Mouse (Mus musculus): ENCODE data around the gene Samd4b. TPM values are rescaled to one million over a fixed set of nuclear protein-coding genes. Genes with fewer than 3 reads are reported as not detected.
"Not testable (repeated sequence)": the region's sequence is repeated elsewhere in the genome, so short reads cannot be mapped to it uniquely, and the experiment has no call there.

Samd4b gene
- polyA plus RNA-seq, 1 experiment from 2014 or later, result 10.5 TPM

DNA sequence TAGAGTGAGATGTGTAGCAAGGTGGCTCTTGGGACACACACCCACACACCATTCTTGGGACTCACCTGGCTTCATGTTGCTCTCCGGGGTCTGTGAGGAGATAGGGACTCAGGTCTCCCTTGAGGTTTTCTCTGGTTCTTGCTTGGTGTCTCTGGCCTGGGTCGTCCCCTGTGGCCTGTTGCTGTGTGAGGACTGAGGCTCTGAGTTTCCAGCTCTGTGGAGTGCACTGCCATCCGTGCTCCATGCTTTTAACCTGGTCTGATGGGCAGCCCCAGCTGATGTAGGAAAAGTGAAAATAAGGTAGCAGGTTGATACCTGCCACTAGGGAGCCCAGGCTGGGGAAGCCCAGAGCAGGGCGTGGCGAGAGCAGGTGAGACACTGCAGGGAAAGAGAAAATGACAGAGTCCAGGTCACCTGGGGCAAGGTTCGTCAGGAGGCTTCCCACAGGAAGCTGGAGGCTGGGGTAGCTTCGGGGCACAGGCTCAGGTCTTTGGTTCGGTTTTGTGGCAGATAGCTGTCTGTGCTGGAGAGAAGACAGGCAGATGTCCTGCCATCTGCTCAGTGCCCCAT is 87.5 kb downstream of the Samd4b start, which contains the start of gene Ifnl2:
Ifnl2 (minus strand) TSS at position 51 of the 570 bp plus-strand sequence.
- not testable (repeated sequence) for DNase-seq (ENCODE audit: low spot score)

DNA sequence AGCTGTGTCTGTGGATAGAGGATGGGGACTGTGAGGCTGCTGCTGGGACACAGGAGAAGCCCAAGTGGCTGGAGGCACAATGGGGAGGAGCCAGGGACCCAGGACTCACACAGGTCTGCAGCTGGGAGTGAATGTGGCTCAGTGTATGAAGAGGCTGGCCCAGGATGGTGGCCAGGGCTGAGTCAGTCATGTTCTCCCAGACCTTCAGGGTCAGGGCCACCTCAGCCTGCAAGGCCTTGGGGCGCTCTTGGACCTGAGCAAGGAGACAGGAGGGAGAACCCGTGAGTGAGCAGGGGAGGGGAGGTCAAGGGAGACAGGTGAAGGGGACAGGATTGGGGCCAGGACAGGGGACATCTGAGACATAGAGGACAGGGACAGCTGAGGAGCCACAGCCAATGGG is 88.8 kb downstream of the Samd4b start:
- not testable (repeated sequence) for DNase-seq (ENCODE audit: low spot score)

DNA sequence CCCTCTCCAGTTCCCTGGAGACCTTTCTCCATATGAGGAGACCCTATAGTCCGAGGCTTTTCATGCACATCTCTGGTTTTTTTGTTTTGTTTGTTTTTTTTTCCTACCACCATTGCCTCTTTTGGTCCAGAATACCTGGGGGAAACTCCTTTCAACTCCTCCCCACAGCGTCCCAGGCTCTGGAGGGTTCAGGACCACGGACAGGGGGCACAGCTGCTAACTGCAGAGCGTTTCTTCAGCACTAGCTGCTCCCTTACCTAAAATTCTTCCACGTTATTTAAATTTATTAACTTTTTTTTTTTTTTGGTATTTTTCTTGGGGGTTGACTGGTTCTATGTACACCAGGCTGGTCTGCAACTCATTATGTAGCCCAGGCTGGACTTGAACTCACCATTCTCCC is 92.4 kb downstream of the Samd4b start:
- peak; percentile 20 for DNase-seq (ENCODE audit: low spot score)

DNA sequence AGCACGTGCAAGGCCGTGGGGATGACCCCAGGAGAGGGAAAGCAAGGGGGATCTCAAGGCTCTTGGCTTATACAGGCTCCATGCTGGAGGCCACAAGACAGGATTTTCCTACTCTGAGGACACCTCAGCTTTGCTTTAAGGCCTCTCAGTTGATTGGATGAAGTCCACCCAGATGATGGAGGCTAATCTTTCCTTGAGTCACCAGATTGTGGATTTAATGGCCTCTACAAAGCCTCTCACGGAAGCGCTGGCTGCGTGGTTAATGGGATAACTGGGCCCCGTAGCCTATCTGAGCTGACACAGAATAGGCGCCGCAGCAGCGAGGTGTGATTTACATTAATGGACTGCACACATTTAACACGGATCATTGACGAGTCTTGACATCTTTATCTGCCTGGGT is 102.5 kb downstream of the Samd4b start:
- no peak for DNase-seq (ENCODE audit: low spot score)

DNA sequence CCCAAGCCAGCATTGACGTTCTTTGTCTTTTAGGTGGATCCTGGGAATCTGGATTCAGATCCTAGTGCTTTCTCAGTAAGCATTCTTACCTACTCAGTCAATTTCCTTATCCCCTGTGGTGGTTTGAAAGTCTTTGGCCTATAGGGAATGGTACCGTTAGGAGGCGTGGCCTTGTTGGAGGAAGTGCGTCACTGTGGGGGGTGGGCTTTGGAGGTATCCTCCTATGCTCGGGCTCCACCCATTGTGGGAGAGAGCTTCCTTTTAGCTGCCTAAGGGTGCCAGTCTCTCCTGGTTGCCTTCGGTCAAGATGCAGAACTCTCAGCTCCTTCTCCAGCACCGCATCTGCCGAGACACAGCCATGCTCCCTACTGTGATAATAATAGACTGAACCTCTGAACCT is 105.6 kb downstream of the Samd4b start:
- no peak for DNase-seq (ENCODE audit: low spot score)

DNA sequence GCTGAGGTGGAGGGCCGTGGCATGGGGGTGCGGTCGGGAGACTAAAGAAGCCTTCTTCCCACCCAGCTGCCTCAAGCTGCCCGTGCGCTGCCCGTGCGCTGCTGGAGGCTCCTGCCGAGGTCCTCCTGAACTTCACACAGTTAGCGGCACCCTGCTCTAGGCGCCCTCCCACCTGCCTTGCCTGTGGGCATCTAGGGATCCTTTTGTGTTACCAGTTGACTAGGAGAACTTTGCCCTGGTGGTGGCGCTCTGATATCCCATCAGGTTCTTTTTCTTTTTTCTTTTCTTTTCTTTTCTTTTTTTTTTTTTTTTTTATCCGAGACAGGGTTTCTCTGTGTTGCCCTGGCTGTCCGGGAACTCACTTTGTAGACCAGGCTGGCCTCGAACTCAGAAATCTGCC is 107.0 kb downstream of the Samd4b start:
- DNase-seq (ENCODE audit: low spot score), result peak; percentile 28

DNA sequence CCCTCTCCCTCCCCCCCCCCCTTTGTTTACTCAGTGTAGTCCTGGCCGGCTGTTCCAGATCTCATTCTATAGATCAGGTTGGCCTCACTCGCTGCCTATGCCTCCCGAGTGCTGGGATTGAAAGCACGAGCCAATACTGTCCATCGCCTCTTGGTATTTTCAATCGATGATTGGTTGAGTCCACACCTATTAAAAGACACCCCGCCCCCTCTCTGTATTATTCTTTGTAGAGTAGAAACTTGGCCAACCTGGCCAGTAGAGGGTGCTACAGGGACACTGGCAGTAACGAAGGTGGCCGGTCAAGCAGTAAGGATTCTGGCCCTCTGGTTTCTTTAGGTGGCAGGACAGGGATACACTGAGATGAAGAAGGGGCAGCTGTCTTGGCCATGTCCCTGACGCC is 107.5 kb downstream of the Samd4b start:
- DNase-seq (ENCODE audit: low spot score), result peak; percentile 41

DNA sequence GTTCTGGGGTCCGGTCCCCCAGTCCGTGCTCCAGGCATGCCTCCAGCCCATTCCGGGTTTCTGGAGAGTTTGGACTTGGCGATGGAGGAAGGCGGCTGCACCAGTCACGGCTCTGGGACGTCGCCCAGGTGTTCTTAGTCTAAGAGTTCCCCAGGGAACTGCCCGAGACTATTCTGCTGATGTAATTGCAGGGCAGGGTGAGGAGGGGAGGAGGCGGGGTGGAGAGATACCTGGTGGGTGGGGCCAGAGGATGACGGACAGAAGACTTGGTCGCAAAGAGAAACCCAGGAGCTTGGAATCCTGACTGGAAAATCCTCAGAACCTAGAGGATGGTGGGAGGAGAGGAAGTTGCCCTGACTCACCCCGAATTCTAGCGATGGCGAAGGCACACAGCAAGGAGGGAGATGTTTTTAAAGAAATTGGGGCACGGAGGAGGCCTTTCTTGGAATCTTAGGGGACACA is 109.9 kb downstream of the Samd4b start:
- DNase-seq (ENCODE audit: low spot score), result no peak

DNA sequence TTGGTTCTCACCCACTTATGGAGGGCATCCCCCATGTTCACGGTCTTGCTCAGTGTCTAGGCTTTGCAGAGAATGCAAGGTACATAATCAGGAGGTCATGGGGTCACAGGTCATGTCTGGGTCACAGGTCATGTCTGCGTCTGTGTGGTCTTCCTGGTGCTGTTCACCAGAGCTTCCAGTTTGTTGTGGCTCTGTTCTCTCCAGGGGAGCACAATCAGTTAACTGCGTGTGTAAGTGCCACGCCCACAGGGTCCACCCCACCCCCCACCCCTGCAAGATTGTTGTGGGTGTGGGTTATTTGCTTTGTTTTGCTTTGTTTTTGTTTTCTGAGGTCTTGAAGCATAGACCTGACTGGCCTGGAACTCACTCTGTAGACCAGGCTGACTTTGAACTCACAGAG is 113.8 kb downstream of the Samd4b start:
- no peak for DNase-seq (ENCODE audit: low spot score)

DNA sequence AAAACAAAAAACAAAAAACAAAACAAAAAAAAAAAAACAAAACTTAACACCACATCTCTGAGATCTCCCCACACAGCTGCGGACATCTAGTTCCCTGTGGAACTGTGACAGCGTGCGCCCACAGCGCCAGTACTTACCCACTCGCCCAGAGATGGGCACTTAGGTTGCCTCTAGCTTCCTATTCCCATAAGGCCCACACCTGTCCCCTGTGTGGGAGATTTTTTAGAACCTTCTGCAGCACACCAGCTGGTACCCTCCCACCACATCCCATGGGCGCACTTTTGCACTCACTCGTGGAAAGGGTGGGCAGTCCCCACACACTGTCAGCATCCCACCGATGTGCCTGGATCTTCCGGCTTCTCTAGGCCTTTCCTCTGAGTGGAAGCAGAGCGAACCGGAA is 115.1 kb downstream of the Samd4b start:
- no peak for DNase-seq (ENCODE audit: low spot score)

DNA sequence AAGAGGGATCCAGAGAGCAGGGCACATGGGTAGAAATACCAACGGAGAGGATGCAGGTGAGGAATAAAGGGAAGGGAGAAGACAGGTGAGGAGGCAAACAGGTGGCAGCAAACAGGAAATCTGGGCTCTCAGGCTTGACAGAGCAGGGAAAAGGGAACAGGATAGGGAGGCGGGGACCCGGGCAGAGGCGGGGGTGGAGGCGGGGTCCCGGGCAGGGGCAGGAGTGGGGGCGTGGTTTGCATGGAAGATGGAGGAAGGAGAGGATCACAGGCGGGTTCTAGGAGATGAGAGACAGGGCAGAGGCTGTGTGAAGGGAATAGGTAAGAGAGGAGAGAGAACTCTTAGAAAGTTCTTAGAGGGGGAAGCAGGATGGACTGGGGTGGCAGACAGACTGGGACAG is 119.1 kb downstream of the Samd4b start:
- no peak for DNase-seq (ENCODE audit: low spot score)

DNA sequence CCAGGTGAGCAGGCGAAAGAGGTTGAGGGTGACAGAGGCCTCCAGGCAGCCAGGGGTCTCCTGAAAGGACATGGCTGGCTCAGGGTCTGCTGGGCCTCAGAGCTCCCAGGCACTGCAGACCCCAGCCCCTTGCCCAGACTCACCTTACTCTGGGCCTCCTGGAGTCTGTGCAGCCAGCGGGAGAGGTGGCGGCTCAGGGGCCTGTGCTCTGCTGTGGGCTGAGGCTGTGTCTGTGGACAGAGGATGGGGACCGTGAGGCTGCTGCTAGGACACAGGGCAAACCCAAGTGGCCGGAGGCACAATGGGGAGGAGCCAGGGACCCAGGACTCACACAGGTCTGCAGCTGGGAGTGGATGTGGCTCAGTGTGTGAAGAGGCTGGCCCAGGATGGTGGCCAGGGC is 120.6 kb downstream of the Samd4b start:
- DNase-seq (ENCODE audit: low spot score), result no peak

DNA sequence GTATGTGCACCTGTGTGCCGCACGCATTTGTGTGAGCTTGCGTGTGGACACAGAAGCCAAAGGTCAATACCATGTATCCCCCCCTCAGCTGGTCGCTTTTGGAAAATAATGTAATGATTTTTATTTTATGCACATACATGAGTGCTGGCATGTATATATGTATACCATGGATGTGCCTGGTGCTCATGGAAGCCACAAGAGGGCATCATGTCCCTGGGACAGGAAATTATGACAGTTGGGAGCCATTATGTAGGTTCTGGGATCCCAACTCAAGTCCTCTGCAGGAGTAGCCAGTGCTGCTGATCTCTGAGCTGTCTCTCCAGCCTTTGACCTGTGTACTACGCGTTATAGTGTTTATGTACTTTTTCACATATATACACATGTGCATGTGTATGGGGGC is 121.8 kb downstream of the Samd4b start:
- no peak for DNase-seq (ENCODE audit: low spot score)

DNA sequence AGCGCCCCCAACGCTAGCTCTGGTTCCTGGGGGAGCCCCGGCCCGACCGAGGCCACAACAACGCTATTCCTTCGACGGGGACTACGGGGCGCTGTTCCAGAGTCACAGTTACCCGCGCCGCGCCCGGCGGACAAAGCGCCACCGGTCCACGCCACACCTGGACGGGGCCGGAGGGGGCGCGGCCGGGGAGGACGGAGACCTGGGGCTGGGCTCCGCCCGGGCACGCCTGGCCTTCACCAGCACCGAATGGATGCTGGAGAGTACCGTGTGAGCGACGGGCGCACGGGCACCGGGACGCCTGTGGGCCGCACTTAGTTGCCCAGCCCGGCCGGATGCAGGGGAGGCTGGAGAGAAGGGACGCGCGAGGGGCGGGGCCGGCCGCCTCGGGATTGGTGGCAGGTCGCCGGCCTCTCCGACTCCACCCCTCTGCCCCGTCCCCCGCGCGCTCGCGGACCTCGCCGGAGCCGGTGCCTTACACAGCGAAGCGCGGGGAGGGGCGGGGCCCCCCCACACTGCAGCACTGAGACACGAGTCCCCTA is 130.7 kb downstream of the Samd4b start:
- DNase-seq (ENCODE audit: low spot score), result no peak

DNA sequence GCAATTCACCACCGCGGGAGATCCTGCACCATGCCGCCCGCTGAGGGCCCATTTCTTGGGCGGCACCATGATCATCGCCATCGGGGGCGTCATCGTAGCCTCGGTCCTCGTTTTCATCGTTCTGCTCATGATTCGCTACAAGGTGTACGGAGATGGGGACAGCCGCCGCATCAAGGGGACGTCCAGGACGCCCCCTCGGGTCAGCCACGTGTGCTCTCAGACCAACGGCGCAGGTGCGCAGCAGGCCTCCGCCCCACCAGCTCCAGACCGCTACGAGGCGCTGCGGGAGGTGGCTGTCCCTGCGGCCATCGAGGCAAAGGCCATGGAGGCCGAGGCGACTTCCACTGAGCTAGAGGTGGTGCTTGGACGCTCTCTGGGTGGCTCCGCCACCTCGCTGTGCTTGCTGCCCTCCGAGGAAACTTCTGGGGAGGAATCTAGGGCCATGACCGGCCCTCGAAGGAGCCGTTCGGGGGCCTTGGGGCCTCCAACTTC is 131.2 kb downstream of the Samd4b start:
- no peak for DNase-seq (ENCODE audit: low spot score)

DNA sequence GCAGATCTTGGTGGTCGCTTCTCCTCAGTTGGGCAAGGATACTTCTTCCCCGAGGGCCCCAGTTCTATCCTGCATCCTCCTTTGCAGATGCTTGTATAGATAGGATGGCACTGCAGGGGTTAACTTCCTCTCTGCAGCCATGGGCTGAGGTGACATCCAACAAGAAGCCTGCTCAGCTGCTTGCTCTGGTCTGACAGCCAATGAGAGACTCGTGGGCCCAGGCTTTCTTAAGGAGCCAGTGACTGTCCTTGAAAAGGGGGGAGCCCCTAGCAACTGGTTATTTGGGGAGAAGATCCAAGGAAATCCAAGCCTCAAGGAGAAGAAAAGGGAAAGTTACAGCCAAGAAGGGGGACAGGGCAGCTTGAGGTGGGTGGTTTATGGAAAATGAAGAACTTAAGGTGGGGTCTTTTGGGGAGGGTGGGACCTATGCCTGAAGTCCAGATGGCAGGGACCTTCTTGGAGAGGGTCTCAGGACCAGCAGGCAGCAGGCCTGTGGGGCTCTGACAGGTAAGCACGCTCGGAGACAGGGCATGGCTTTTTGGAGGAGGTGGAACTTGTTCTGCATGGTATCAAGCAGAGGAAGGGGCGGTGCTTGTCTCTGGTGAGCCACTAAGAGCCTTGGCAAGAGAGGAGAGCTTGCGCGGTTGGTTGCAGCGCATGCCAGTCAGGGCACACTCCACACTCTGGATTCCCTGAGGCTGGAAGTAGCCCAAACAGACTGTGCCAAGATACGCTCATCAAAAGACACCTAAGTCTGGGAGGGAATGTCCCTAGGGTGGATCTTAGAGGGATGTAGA is 133.3 kb downstream of the Samd4b start:
- peak; percentile 50 for DNase-seq (ENCODE audit: low spot score)

DNA sequence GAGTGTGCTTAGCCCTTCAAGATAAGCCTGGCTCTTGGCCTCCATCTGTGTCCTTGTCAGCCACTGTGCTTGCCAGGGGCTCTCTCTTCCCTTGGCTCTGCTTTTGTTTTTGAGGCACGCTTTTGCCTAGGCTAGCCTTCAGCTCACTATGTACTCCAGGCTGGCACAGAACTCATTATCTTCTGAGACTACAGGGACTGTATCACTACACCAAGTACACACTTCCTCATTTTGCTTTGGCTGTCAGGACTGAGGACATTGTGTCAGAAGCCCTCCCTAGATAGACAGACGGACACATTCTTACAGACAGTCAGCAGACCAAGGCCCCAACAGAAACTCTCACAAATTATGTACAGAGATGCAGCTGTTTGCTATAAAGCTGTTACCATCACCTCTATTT is 135.2 kb downstream of the Samd4b start:
- no peak for DNase-seq (ENCODE audit: low spot score)

DNA sequence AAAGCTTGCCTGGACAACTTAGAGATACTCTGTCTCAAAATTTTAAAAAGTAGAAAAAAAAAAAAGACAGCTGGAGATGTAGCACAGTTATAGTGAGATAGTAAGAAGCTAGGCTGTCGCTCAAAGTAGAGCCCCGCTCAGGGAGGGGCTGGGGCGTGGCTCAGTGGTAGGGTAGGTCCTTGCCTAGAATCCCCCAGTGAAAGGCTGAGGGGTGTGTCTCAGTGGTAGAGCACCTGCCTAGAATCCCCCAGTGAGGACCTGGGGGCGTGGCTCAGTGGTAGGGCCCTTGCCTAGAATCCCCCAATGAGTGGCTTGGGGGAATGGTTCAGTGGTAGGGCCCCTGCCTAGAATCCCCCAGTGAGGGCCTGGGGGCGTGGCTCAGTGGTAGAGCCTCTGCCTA is 137.6 kb downstream of the Samd4b start:
- no peak for DNase-seq (ENCODE audit: low spot score)

DNA sequence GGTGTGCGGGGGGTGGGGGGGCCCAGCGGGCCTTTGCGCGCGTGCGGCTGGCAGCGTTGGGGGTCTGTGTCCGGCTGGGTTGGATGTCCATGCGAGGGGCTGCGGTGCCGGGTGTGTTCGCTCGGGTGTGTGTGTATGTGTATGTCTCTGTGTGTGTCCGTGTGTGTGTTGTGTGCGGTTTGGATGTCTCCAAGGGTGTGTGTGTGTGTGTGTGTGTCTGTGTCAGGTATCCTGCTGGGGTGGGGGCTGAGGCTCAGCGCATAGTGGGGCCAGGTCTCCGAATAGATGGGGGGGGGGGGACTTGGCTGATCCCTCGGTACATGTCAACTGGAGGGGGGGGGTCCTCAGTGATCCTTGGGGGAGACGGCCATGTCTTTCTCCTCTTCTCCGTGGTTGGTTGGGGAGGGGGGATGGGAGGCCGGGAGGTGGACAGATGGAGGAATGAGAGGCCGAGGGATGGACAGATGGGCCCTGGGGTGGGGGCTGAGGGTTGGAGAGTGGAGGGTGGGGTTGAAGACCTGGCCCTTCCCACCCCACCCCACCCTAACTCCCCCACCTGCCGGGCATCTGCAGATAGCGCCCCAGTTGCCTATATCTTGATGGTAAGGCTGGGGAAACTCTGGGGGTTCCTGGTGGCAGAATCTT is 145.5 kb downstream of the Samd4b start:
- DNase-seq (ENCODE audit: low spot score), result no peak

DNA sequence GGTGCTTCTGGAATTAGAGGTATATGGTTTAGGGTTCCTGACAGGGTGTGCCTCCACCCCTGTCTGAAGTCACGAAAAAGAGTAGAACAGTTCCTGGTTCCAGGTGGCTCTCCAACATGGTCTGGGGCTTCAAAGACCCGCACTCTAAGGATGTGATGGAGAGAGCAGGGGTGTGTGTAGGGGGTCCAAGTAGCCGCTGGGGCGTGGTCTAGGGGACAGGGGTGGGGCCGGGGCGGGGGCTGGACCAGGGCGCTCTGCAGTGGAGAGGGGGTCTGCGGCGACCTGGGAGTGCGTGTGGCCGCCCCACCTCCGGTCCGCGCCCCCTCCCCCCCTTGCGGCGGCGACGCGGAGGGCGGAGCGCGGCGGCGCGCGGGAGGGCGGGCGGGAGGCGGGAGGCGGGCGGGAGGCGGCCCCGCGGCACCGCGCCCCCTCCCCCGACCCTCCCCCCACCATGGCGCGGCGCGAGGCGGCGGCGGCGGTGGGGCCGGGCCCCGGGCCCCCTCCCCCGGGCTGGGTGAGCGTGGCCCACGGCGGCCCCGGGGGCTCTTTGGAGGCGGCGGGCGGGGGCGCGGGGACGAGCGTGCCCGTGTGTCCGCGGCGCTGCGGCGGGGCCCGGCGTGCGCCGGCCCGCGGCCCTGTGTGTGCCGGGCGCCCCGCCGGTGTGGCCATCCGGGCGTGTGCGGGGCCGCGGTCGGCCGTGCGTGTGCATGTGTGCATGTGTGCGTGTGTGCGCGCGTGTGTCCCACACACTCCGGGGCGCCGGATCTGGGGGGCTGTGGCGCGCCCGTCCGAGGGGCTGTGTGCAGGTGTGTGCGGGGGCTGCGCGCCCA is 146.2 kb downstream of the Samd4b start, which contains the start of gene Lrfn1:
Lrfn1 (plus strand) TSS at position 450 of the 830 bp plus-strand sequence.
- no peak for DNase-seq (ENCODE audit: low spot score)
